Comparison of ENCODE assay signal across 19 mouse cellular contexts in genomic region chr5:68097665-68098624, GRCm38 (mm10).
DNase-seq lines count a peak whose midpoint lies in the region; ATAC-seq and TF ChIP-seq lines count a peak whose summit lies in the region.
"Had no signal": no experiment of that assay in that cellular context is flagged by ENCODE, and none has a peak within 500 bp of the region (broad histone marks: within the 10 kb centered on the region; RNA-seq: fewer than 3 reads in every experiment).

No protein-coding gene starts in this region.

- peak; percentile 11 to 30 for DNase-seq in cerebellum, postnatal 14 days
- DNase-seq in cerebellum, adult 9-10 months: no peak
- DNase-seq in layer of hippocampus, adult 2 months (ENCODE audit: low spot score in 2 of 2): peak; percentile 34
- DNase-seq in layer of hippocampus, postnatal 25 days (ENCODE audit: extremely low spot score in 1 of 2, low spot score in 1 of 2): no peak
- peak; percentile 70 for DNase-seq in brain, adult 2 months (ENCODE audit: low read depth, low spot score)
- no peak for DNase-seq in thymus, adult 2 months
- no peak for DNase-seq in urinary bladder, adult 2 months (ENCODE audit: low spot score)
- DNase-seq: adrenal gland, adult 8-10 months; cerebellum, adult 8-10 months; embryo, embryonic 11 days; gastrocnemius, postnatal 36 days; heart, postnatal 10 days; kidney, adult 9 months; kidney, postnatal 36 days; lung, postnatal 14 days; retina, postnatal 1 day had no signal

- ATAC-seq in midbrain, embryonic 13.5 days: 0 out of 2 replicates have a peak, but pooled peaks have one; percentile 34

- peak overlapping the region; percentile 81 for H3K27ac ChIP-seq in layer of hippocampus, adult 2 months
- H3K27ac ChIP-seq in midbrain, embryonic 13.5 days: peak overlapping the region; percentile 25; the same call in 1 of the 2 replicates
- no peak overlapping the region for H3K27ac ChIP-seq in thymus, adult 2 months (ENCODE audit: control insufficient read depth, insufficient read depth, low read length)
- H3K27ac ChIP-seq: limb, embryonic 15.5 days had no signal

- H3K9ac ChIP-seq in midbrain, embryonic 13.5 days (replicated peaks): no peak overlapping the region
- H3K9ac ChIP-seq: limb, embryonic 15.5 days had no signal

- 0 out of 2 replicates have a peak, but pooled peaks cover 2% of the 10 kb centered on the region for H3K4me1 ChIP-seq in midbrain, embryonic 13.5 days (replicated peaks)
- H3K4me1 ChIP-seq in thymus, adult 2 months (replicated peaks; ENCODE audit: control insufficient read depth, insufficient read depth, low read length): no peaks in the 10 kb centered on the region
- H3K4me1 ChIP-seq: limb, embryonic 15.5 days had no signal

- H3K9me3 ChIP-seq in midbrain, embryonic 13.5 days: no peaks in the 10 kb centered on the region
- H3K9me3 ChIP-seq: limb, embryonic 15.5 days had no signal

- no peak overlapping the region for H3K4me3 ChIP-seq in layer of hippocampus, adult 2 months
- no peak overlapping the region for H3K4me3 ChIP-seq in midbrain, embryonic 13.5 days (replicated peaks)
- H3K4me3 ChIP-seq in thymus, adult 2 months (ENCODE audit: control insufficient read depth, insufficient read depth, low read length): no peak overlapping the region
- H3K4me3 ChIP-seq: limb, embryonic 15.5 days had no signal

- TF ChIP-seq POLR2A in thymus, adult 2 months (IDR thresholded peaks at IDR 0.05; ENCODE audit: control insufficient read depth, extremely low read depth, insufficient read depth, low read length, poor library complexity): no peak

- no peak for TF ChIP-seq CTCF in layer of hippocampus, adult 2 months (conservative IDR thresholded peaks at IDR 0.05)
- TF ChIP-seq CTCF in thymus, adult 2 months (IDR thresholded peaks at IDR 0.05; ENCODE audit: borderline replicate concordance, control insufficient read depth, extremely low read depth, insufficient read depth, low read length, poor library complexity): no peak

- H3K36me3 ChIP-seq in midbrain, embryonic 13.5 days: no peaks in the 10 kb centered on the region
- no peaks in the 10 kb centered on the region for H3K36me3 ChIP-seq in thymus, adult 2 months (ENCODE audit: control insufficient read depth, insufficient read depth, low read length)
- H3K36me3 ChIP-seq: limb, embryonic 15.5 days had no signal

- H3K4me2 ChIP-seq in midbrain, embryonic 13.5 days (replicated peaks): no peak overlapping the region
- H3K4me2 ChIP-seq: limb, embryonic 15.5 days had no signal

- 70% methylated on average over 5 of the region's 5 CpGs for WGBS in midbrain, embryonic 13.5 days
- WGBS in thymus, adult 2 months: 90% methylated on average over 5 of the region's 5 CpGs

- H3K27me3 ChIP-seq in midbrain, embryonic 13.5 days: no peaks in the 10 kb centered on the region
- no peaks in the 10 kb centered on the region for H3K27me3 ChIP-seq in thymus, adult 2 months (ENCODE audit: control insufficient read depth, insufficient read depth, low read length)
- H3K27me3 ChIP-seq: CH12.LX; limb, embryonic 15.5 days had no signal

Comparison
In these comparisons a context has a peak if more than half of its experiments do, and no peak if none do; other contexts are left out.
1. DNase-seq: peak in cerebellum, postnatal 14 days (2 of 2), layer of hippocampus, adult 2 months (2 of 2) and brain, adult 2 months (single experiment); none in cerebellum, adult 9-10 months (single experiment), layer of hippocampus, postnatal 25 days (0 of 2), thymus, adult 2 months (single experiment) and urinary bladder, adult 2 months (single experiment).